Mouse (Mus musculus): Measurements from ENCODE around the gene Ocln.
"Not testable (repeated sequence)": the region's sequence is repeated elsewhere in the genome, so short reads cannot be mapped to it uniquely, and the experiment has no call there.

DNA sequence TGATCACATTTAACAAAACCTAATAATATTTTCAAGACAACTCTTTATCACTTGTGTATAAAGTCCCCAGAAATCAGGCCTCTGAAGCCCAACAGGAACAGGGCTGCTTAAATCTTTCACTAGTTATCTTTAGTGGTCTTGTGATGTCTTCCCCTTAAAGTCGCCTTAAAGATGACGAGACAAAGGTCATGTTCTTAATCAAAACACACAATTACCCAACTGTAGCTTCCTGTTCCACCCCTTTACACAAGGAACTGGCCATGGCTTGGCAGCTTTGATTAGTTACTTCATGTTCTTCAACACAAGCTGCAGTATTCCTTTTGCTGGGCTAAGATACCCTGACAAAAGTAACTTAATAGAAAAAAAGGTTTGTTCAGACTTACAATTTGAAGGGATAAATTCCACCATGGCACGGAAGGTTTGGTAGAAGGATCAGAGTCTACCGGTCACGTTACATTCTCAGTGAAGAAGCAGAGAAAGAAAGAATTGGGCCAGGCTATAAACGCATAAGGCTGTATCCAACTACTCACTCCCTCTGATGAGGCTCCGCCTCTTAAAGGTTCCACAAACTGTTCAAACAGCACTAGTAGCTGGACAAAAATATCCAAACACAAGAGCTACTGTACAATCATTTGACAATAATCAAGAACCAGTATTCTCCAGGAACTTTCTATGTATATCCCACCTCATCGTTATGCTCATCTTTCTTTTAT is 99.9 kb downstream of the Ocln start, which contains the start of gene Naip1:
- not testable (repeated sequence) for TF ChIP-seq GATA1, TAL1 (IDR thresholded peaks at IDR 0.05; ENCODE audit: low read length)

Measured in erythroblast, embryonic 14.5 days (primary cell).